Mouse (Mus musculus) heart, embryonic 13.5 days (tissue): ENCODE data around the gene Ftcd. TPM values are rescaled to one million over a fixed set of nuclear protein-coding genes. Genes with fewer than 3 reads are reported as not detected.

Experiments
- ATAC-seq: fragments of 200-750 bp; cut with Nextera tagmentation; 2 replicates; pipeline ENCODE4 v1.8.0; 2017; ENCODE audit warnings: moderate TSS enrichment; ENCODE audit not compliant: insufficient number of reproducible peaks, low FRiP score, low TSS enrichment; ENCODE audit errors: extremely low read depth
- H3K27ac ChIP-seq: fragments of 300-500 bp; sonication (generic); replicated peaks from 2 replicates; pipeline ENCODE4 v1.5.1; 2015; ENCODE audit warnings: moderate library complexity, mild to moderate bottlenecking, inconsistent platforms
- H3K27me3 ChIP-seq: fragments of 300-500 bp; sonication (generic); replicated peaks from 2 replicates; pipeline ENCODE4 v1.6.1; 2015; ENCODE audit warnings: mild to moderate bottlenecking, inconsistent platforms
- H3K36me3 ChIP-seq: fragments of 300-500 bp; sonication (generic); 2 replicates; pipeline ENCODE4 v1.6.1; 2015; ENCODE audit warnings: mild to moderate bottlenecking, inconsistent platforms
- H3K4me1 ChIP-seq: fragments of 300-500 bp; sonication (generic); 2 replicates; pipeline ENCODE4 v1.6.1; 2015; ENCODE audit warnings: inconsistent platforms
- H3K4me2 ChIP-seq: fragments of 300-500 bp; sonication (generic); 2 replicates; pipeline ENCODE4 v1.6.1; 2015; ENCODE audit warnings: inconsistent platforms, mild to moderate bottlenecking, moderate library complexity
- H3K4me3 ChIP-seq: fragments of 300-500 bp; sonication (generic); 2 replicates; pipeline ENCODE4 v1.5.1; 2015; ENCODE audit warnings: moderate library complexity, mild to moderate bottlenecking, inconsistent platforms
- H3K9ac ChIP-seq: fragments of 300-500 bp; sonication (generic); 2 replicates; pipeline ENCODE4 v1.6.1; 2015; ENCODE audit warnings: inconsistent platforms, mild to moderate bottlenecking, moderate library complexity
- H3K9me3 ChIP-seq: fragments of 300-500 bp; sonication (generic); 2 replicates; pipeline ENCODE4 v1.6.1; 2016; ENCODE audit warnings: inconsistent platforms
- WGBS: fragments of 180-500 bp; shearing (Covaris S2); methylation state at CpG from one replicate; pipeline ENCODE4 v1.1.7; 2015; ENCODE audit warnings: mixed read lengths; 5-methylcytosine and 5-hydroxymethylcytosine counted together
- polyA plus RNA-seq: library from polyadenylated mRNA; unstranded; fragments of >200 nt; fragmentation: Nextera tagmentation; extraction: Ambion mirVana; gene quantifications from 2 replicates; pipeline ENCODE4 v1.2.1, GENCODE M21; 2015

The Ftcd gene
- polyA plus RNA-seq, 1 experiment from 2014 or later = 3.0 TPM

- whole genome bisulfite sequencing = 83% methylated on average over 3 of the region's 3 CpGs
- H3K9ac ChIP-seq = no peak overlapping the region
- H3K27ac ChIP-seq = no peak overlapping the region
- no peaks in the 10 kb centered on the region for H3K4me1 ChIP-seq
- ATAC-seq = no peak
- no peaks in the 10 kb centered on the region for H3K27me3 ChIP-seq
- H3K4me3 ChIP-seq = no peak overlapping the region
- H3K9me3 ChIP-seq = no peaks in the 10 kb centered on the region
- H3K36me3 ChIP-seq = peaks cover 92% of the 10 kb centered on the region
- H3K4me2 ChIP-seq = no peak overlapping the region
These were observed 23.9 kb upstream of the Ftcd start for GRCm38 (mm10) chr10:76551556-76551955.

GRCm38 (mm10) chr10:76554061-76554460, 21.4 kb upstream of the Ftcd start:
- ATAC-seq = no peak
- no peak overlapping the region for H3K4me3 ChIP-seq
- no peaks in the 10 kb centered on the region for H3K9me3 ChIP-seq
- no peak overlapping the region for H3K27ac ChIP-seq
- no peak overlapping the region for H3K4me2 ChIP-seq
- WGBS = 85% methylated on average over 5 of the region's 5 CpGs
- no peaks in the 10 kb centered on the region for H3K27me3 ChIP-seq
- no peaks in the 10 kb centered on the region for H3K4me1 ChIP-seq
- peaks cover 67% of the 10 kb centered on the region for H3K36me3 ChIP-seq
- H3K9ac ChIP-seq = no peak overlapping the region

- Histone ChIP-seq H3K4me1 (no peaks in the 10 kb centered on the region), H3K27ac (no peak within 1 kb of the TSS), H3K27me3 (no peaks in the 10 kb centered on the region), H3K36me3 (no peaks in the 10 kb centered on the region), H3K9me3 (no peaks in the 10 kb centered on the region), H3K4me3 (no peak within 1 kb of the TSS), H3K4me2 (no peak within 1 kb of the TSS), H3K9ac (no peak within 1 kb of the TSS)
- WGBS = 88% methylated on average over 10 of the region's 10 CpGs
- ATAC-seq = no peak
These were observed 13.5 kb upstream of the Ftcd start, which contains the start of gene Spatc1l for GRCm38 (mm10) chr10:76561972-76562371. Gene Spatc1l, plus strand, starts transcription at chr10:76562272.

GRCm38 (mm10) chr10:76569996-76570685, 5.3 kb upstream of the Ftcd start:
- Histone ChIP-seq H3K36me3 (no peaks in the 10 kb centered on the region), H3K4me3 (no peak overlapping the region), H3K4me1 (no peaks in the 10 kb centered on the region), H3K9ac (no peak overlapping the region), H3K4me2 (no peak overlapping the region), H3K9me3 (no peaks in the 10 kb centered on the region), H3K27me3 (no peaks in the 10 kb centered on the region), H3K27ac (no peak overlapping the region)
- 88% methylated on average over 22 of the region's 22 CpGs for WGBS
- no peak for ATAC-seq

GRCm38 (mm10) chr10:76571070-76571469, 4.4 kb upstream of the Ftcd start:
- Histone ChIP-seq H3K27ac (no peak overlapping the region), H3K4me3 (no peak overlapping the region), H3K4me1 (no peaks in the 10 kb centered on the region), H3K27me3 (no peaks in the 10 kb centered on the region), H3K36me3 (no peaks in the 10 kb centered on the region), H3K4me2 (no peak overlapping the region), H3K9ac (no peak overlapping the region), H3K9me3 (no peaks in the 10 kb centered on the region)
- no peak for ATAC-seq
- 64% methylated on average over 2 of the region's 2 CpGs for WGBS

GRCm38 (mm10) chr10:76572151-76572550, 3.3 kb upstream of the Ftcd start:
- H3K27me3 ChIP-seq = no peaks in the 10 kb centered on the region
- WGBS = 71% methylated on average over 3 of the region's 3 CpGs
- H3K36me3 ChIP-seq = no peaks in the 10 kb centered on the region
- H3K4me2 ChIP-seq = no peak overlapping the region
- H3K27ac ChIP-seq = no peak overlapping the region
- H3K4me3 ChIP-seq = no peak overlapping the region
- H3K9ac ChIP-seq = no peak overlapping the region
- no peak for ATAC-seq
- H3K9me3 ChIP-seq = no peaks in the 10 kb centered on the region
- H3K4me1 ChIP-seq = peaks cover 5% of the 10 kb centered on the region; the same call in 1 of the 2 replicates

GRCm38 (mm10) chr10:76576920-76577319, 1.5 kb downstream of the Ftcd start:
- WGBS = 49% methylated on average over 7 of the region's 7 CpGs
- H3K9ac ChIP-seq = no peak overlapping the region
- no peaks in the 10 kb centered on the region for H3K9me3 ChIP-seq
- H3K27ac ChIP-seq = no peak overlapping the region
- H3K27me3 ChIP-seq = no peaks in the 10 kb centered on the region
- no peaks in the 10 kb centered on the region for H3K36me3 ChIP-seq
- peaks cover 5% of the 10 kb centered on the region; the same call in 1 of the 2 replicates for H3K4me1 ChIP-seq
- H3K4me2 ChIP-seq = no peak overlapping the region
- no peak overlapping the region for H3K4me3 ChIP-seq
- ATAC-seq = no peak

- Histone ChIP-seq H3K36me3 (no peaks in the 10 kb centered on the region), H3K9me3 (no peaks in the 10 kb centered on the region), H3K4me2 (peak overlapping the region; percentile 58), H3K4me3 (peak overlapping the region; percentile 27), H3K4me1 (peaks cover 29% of the 10 kb centered on the region), H3K9ac (peak overlapping the region; percentile 71), H3K27me3 (0 out of 2 replicates have a peak, but pooled peaks cover 4% of the 10 kb centered on the region), H3K27ac (peak overlapping the region; percentile 74)
- 14% methylated on average over 10 of the region's 10 CpGs for WGBS
- peak; percentile 9; the same call in 1 of the 2 replicates for ATAC-seq
These were observed 8.7 kb downstream of the Ftcd start for GRCm38 (mm10) chr10:76584138-76584537.

GRCm38 (mm10) chr10:76586190-76586589, 10.7 kb downstream of the Ftcd start:
- Histone ChIP-seq H3K4me1 (peaks cover 39% of the 10 kb centered on the region), H3K27me3 (0 out of 2 replicates have a peak, but pooled peaks cover 4% of the 10 kb centered on the region), H3K4me2 (no peak overlapping the region), H3K9ac (no peak overlapping the region), H3K9me3 (no peaks in the 10 kb centered on the region), H3K27ac (peak overlapping the region; percentile 89), H3K36me3 (no peaks in the 10 kb centered on the region), H3K4me3 (no peak overlapping the region)
- WGBS = 3% methylated on average over 1 of the region's 1 CpGs
- ATAC-seq = no peak

GRCm38 (mm10) chr10:76590197-76590596, 14.7 kb downstream of the Ftcd start:
- Histone ChIP-seq H3K9me3 (no peaks in the 10 kb centered on the region), H3K27ac (peak overlapping the region; percentile 88), H3K4me2 (0 out of 2 replicates have a peak overlapping the region, but pooled peaks have one; percentile 5), H3K4me3 (no peak overlapping the region), H3K36me3 (no peaks in the 10 kb centered on the region), H3K27me3 (no peaks in the 10 kb centered on the region), H3K4me1 (peaks cover 24% of the 10 kb centered on the region), H3K9ac (peak overlapping the region; percentile 28; the same call in 1 of the 2 replicates)
- WGBS = 44% methylated on average over 11 of the region's 11 CpGs
- ATAC-seq = no peak; the same call in 1 of the 2 replicates

- Histone ChIP-seq H3K4me1 (no peaks in the 10 kb centered on the region), H3K4me2 (no peak overlapping the region), H3K27ac (no peak overlapping the region), H3K9ac (no peak overlapping the region), H3K27me3 (no peaks in the 10 kb centered on the region), H3K36me3 (peaks cover 25% of the 10 kb centered on the region), H3K4me3 (no peak overlapping the region), H3K9me3 (no peaks in the 10 kb centered on the region)
- ATAC-seq = no peak
- WGBS = 87% methylated on average over 31 of the region's 31 CpGs
These were observed 20.9 kb downstream of the Ftcd start for GRCm38 (mm10) chr10:76596338-76596737.

- WGBS = 28% methylated on average over 3 of the region's 3 CpGs
- ATAC-seq = no peak
- no peak overlapping the region for H3K4me2 ChIP-seq
These were observed 27.2 kb downstream of the Ftcd start for GRCm38 (mm10) chr10:76602690-76603089.

More at GRCm38 (mm10) chr10:76602690-76603089, 27.2 kb downstream of the Ftcd start:
- Histone ChIP-seq H3K4me3 (no peak overlapping the region), H3K4me1 (peaks cover 11% of the 10 kb centered on the region), H3K27me3 (no peaks in the 10 kb centered on the region), H3K9me3 (no peaks in the 10 kb centered on the region), H3K36me3 (peaks cover 67% of the 10 kb centered on the region), H3K27ac (peak overlapping the region; percentile 36; the same call in 1 of the 2 replicates), H3K9ac (no peak overlapping the region)
